Mouse (Mus musculus): ENCODE results near the gene Clic5.

The Clic5 gene

DNA sequence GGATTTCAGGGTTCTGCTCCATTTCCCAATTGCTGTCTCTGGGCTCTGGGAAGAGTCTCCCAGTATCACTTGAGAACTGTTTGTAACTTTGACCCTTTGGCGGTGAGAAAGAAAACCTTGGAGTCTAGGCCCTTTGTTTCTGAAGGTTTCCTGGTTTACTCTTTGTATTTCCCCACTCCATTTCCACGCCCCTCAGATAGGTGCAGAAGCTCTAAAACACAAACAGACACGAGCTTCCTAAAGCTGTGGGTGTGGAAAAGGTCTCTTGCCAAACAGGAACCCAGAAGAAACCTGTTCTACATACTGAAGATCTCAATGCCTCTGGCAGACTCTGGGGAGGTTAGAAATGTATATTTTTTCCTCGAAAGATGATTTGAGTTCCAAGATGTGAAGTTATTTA lies 10.8 kb downstream of the Clic5 start:
- no peak for DNase-seq

GRCm38 (mm10) chr17:44202952-44203351 lies 14.6 kb downstream of the Clic5 start:
- no peak for DNase-seq

DNA sequence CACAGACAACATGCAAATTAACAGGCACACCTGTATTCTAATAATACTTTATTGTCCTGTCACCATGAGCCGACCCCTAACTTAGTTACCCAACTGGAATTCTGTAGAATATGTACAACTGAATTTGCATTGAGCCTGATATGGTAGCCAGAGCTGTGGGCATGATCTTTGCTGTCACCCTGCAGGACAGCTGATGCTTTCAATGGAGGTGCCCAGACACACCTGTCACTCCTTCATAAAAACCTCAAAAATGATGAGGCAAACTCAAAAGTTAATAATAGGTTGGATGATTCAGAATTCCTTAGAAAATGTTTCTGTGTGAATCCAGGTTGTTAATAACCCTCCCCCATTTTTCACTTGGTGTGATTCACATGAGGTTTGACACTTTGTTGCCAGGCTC lies 16.4 kb downstream of the Clic5 start:
- no peak for DNase-seq

- no peak for DNase-seq
Observed at GRCm38 (mm10) chr17:44205562-44205961, 17.2 kb downstream of the Clic5 start.

DNA sequence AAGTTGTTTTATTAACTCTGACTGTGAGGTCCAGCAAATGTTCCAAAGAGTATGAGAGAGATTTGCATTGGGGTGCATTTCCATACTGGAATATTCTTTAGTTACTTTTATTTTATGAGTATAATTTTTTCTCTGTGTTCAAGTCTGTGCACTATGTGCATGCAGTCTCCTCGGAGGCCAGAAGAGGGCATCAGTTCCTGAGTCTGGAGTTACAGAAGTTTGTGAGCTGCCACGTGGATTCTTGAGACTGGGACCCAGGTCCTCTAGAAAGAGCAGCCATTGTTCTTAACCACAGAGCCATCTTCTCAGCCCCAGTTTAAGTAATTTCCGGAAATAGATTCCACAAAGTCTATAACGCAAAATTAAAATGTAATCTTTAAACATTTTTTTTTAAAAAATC lies 20.5 kb downstream of the Clic5 start:
- no peak for DNase-seq

- no peak for DNase-seq
Observed at GRCm38 (mm10) chr17:44212960-44213619, 24.7 kb downstream of the Clic5 start.

- DNase-seq: no peak
Observed at GRCm38 (mm10) chr17:44215196-44215799, 26.9 kb downstream of the Clic5 start.

GRCm38 (mm10) chr17:44217185-44217584 lies 28.8 kb downstream of the Clic5 start:
- DNase-seq: no peak

DNA sequence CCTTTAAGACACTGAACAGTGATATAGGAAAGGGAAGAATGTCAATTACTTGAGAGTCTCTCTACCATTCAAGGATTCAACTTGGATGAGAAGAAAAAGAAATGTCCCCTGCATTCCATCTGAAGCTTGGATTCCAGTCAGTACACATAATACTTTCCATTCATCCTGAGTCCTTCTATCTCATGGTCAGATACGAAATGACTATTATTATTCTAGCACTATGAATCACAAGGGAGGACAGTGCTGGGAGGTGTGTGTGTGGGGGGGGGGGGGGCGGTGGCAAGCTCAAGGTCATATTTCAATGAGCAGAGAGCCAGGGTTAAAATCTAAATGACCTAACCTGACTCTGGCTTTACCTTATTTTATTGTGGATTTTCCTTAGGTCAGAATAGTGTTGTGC lies 31.6 kb downstream of the Clic5 start:
- DNase-seq: no peak

DNA sequence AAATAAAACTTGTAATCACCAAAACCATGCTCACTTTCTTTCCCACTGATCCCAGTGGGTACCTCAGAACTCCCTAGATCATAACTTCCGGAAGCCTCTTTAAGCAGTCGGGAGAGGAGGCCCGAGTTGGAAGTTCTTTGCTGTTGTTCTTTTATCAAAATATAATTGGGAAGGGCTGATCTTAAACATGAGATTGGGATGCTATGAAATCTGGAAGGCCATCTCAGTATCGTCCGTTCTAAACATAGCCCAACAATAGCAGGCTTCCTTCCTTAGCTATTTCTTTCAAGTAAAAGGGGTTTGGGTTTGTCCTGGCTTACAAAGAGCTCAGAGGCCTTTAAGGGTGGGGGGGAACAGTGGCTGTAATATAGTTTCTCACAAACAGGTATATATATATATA lies 40.0 kb downstream of the Clic5 start:
- no peak for DNase-seq

- DNase-seq: no peak
Observed at GRCm38 (mm10) chr17:44230083-44230482, 41.7 kb downstream of the Clic5 start.

DNA sequence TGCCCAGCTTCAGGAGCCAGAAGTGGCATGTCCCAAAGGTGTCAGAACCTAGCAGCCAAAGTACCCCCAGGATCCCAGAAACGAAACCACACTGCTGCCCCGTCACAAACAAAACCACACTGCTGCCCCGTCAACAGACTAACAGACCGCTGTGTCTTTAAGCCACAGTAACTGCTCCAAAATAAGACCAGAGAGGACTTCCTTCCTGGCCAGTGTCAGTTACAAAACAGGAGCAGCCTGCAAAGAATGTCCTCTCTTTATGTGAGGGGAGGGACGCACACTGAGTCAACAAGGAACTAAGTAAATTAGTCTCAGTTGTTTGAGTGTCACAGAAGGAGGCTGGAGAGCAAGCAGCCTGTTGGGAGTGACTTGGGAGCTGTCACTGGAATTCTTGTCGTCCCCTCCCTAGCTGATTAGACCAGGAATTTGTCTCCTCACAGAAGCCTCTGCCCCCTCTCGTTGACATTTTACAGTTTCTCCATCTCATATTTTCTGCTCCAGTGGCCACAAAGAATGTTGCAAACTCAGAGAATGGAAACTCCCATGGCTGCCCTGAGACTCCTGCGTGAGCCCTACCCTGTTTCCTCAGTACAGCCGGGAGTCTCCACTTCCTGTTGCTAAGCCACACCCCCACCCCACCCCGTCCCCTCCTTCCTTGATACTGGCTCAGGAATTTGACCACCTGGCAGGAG lies 50.8 kb downstream of the Clic5 start:
- no peak for DNase-seq

DNA sequence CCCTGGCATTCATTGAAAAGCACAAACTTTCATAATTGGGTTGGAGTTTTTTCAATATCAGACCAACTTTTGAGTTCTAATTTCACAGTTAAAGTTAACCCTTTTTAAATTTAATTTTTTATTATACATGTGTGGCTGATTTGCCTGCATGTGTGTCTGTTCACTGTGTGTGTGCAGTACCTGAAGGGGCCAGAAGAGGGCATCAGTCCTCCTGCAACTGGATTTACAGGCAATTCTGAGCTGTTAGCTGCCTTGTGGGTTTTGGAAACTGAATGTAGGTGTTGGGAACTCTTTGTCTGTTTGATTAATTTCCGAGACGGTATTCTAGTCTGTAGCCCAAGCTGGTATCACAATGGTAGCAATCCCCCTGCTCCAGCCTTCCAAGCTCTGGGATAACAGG lies 52.4 kb downstream of the Clic5 start:
- no peak for DNase-seq

DNA sequence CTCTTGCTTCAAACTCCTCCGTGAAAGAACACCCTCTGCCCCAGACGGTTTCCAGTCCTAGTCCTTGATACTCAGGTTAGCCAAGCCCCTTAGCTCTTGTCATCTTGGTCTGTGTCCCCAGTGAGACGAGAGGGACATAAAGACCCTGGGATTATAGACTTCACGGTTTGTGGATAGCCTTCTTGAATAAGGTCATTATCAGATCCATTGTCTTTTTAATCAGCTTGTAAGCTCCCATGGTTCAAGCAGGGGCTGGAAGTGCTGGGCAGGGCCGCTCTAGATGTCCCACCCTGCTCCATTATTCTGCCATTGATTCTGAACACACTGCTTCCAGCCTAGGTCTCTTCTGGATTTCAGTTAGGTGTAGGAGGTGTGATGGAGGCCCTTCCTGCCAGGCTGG lies 55.7 kb downstream of the Clic5 start:
- no peak for DNase-seq

DNA sequence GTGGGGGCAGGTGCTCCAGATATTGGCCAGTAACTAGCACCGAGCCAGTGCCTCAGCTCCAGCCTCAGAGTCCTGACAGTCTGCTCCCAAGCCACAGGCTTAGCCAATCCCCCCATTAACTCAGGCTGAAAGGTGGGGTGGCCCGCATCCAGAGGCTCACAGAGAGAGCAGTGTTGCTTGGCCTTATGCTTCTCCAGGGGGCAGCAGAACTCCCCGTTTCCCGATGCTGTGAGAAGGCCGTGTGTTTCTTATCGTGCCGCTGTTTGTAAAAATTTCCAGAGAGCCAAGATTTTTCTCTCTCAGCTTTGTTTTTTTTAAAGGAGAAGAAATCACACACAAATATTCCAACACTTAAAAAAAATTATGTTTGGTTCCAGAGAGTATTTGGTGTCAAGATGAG lies 56.2 kb downstream of the Clic5 start:
- no peak for DNase-seq

DNA sequence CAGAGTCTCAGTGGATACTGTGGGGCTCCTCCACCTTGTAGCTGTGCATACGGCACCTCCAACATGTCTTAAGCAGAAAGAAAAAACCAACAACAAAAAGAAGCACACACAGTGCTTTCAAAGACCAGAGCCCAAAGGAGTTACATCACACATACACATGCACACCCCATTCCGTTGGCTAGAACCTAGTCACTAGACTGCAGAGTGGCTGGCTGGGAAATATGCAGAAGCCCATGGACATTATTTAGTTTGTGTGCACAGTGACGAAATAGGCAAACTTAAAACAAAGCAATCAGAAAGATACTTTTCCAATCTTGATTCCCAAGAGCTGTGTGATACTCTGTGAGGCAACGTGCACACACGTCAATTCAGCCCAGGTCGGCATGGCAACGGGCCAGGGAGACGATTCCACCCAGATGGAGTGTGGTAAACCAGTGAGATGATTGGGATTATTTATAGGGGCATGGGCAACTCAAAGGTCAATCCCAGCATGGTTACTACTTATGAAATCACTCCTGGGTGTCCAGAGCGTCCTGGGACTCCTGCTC lies 57.8 kb downstream of the Clic5 start:
- DNase-seq: no peak

- no peak for DNase-seq
Observed at GRCm38 (mm10) chr17:44249544-44249943, 61.2 kb downstream of the Clic5 start.

- DNase-seq: no peak
Observed at GRCm38 (mm10) chr17:44252653-44253052, 64.3 kb downstream of the Clic5 start.

GRCm38 (mm10) chr17:44254698-44255097 lies 66.3 kb downstream of the Clic5 start:
- DNase-seq: no peak

DNA sequence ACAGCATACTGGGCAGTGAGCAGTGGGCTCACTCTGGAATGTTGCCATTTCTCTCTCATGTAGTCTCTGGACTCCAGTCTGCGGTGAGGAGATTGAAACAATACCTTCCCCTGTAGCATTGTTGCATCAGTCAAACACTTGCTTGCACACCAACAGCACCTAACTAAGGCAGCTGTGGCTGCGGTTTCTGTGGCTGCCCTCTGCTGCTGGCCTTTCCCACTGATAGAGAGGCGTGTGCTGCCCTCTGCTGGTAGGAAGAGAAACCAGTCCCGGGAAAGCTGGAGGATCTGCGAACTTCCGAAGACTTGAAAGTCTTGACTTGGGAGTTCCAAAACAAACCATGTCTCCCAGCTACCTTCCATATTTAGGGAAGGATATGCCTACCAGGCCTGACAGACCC lies 68.2 kb downstream of the Clic5 start:
- peak; percentile 53 to 62 for DNase-seq

DNA sequence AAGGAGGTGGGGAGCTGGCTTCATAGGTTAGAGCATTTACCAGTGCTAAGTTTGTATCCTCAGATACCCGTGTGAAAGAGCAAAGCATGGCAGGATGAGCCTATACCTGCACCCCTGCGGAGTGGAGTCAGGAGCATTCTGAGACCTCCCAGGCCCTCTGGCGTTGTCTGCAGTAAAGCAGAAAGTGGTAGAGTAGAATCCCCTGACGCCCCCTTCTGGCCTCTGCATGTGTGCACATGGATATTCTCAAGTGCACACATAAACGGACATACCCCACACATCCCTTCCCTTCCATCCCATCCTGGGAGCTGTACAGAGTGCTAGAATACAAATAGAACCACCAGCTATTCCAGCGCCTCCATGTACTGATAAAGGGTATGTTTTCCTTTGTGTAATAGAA lies 70.9 kb downstream of the Clic5 start:
- DNase-seq: no peak

GRCm38 (mm10) chr17:44261594-44262202 lies 73.3 kb downstream of the Clic5 start:
- no peak for DNase-seq

GRCm38 (mm10) chr17:44270043-44270442 lies 81.7 kb downstream of the Clic5 start:
- no peak for DNase-seq

DNA sequence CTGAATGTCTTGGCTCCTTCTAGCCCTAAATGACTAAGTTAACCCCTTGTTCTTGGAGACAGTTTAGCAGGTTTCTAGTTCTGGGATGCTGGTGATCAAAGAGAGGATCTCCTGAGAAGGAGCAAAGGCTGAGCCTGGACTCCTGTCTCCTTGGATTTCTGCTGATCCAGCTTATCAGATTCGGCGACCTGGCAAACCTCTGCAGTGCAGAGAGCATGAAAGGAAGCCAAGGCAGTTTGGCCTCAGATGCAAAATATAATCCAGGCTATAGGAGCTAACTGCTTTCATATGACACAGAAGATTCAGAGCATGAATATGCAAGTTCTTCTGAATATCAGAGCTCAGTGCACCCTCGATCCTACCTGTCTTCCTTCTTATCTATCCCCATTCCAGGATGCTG lies 83.0 kb downstream of the Clic5 start:
- DNase-seq: no peak

Measured in thymus, adult 18-20 months (tissue).